Mouse (Mus musculus) kidney, adult 2 months (tissue): Measurements from ENCODE around the gene Oscar.

Experiments used
- CTCF ChIP-seq: fragments of 200-500 bp; conservative IDR thresholded peaks from 2 replicates; pipeline ENCODE4 v1.5.1; 2011; ENCODE audit warnings: low read depth, mild to moderate bottlenecking, control low read depth, low read length, moderate library complexity, mixed read lengths; ENCODE audit not compliant: insufficient read depth, insufficient read length
- POLR2A ChIP-seq: fragments of 200-500 bp; IDR thresholded peaks from one replicate; pipeline ENCODE4 v1.6.1; 2011; ENCODE audit warnings: low read depth, low read length, control low read depth

GRCm38 (mm10) chr7:3585763-3586162 lies 30.2 kb downstream of the Oscar start:
- TF ChIP-seq CTCF (no peak), POLR2A (no peak)
